Mouse (Mus musculus) hindbrain, embryonic 15.5 days (tissue): ENCODE results near the gene Olfr1459. TPM values are rescaled to one million over a fixed set of nuclear protein-coding genes. Genes with fewer than 3 reads are reported as not detected.

Source experiments
- ATAC-seq: fragments of 200-750 bp; cut with Nextera tagmentation; 2 replicates; pipeline ENCODE4 v1.8.0; 2017; ENCODE audit warnings: low read depth, moderate number of reproducible peaks, moderate TSS enrichment; ENCODE audit not compliant: low FRiP score
- H3K27ac ChIP-seq: fragments of 300-500 bp; sonication (generic); replicated peaks from 2 replicates; pipeline ENCODE4 v1.5.1; 2015; ENCODE audit warnings: mild to moderate bottlenecking, inconsistent platforms
- H3K27me3 ChIP-seq: fragments of 300-500 bp; sonication (generic); 2 replicates; pipeline ENCODE4 v1.6.1; 2015; ENCODE audit warnings: control low read depth, inconsistent platforms
- H3K36me3 ChIP-seq: fragments of 300-500 bp; sonication (generic); 2 replicates; pipeline ENCODE4 v1.6.1; 2015; ENCODE audit warnings: control low read depth, inconsistent platforms
- H3K4me1 ChIP-seq: fragments of 300-500 bp; sonication (generic); replicated peaks from 2 replicates; pipeline ENCODE4 v1.6.1; 2015; ENCODE audit warnings: control low read depth, inconsistent platforms
- H3K4me2 ChIP-seq: fragments of 300-500 bp; sonication (generic); 2 replicates; pipeline ENCODE4 v1.6.1; 2015; ENCODE audit warnings: moderate library complexity, mild to moderate bottlenecking, inconsistent platforms
- H3K4me3 ChIP-seq: fragments of 300-500 bp; sonication (generic); 2 replicates; pipeline ENCODE4 v1.5.1; 2015; ENCODE audit warnings: mild to moderate bottlenecking, inconsistent platforms
- H3K9ac ChIP-seq: fragments of 300-500 bp; sonication (generic); 2 replicates; pipeline ENCODE4 v1.6.1; 2015; ENCODE audit warnings: inconsistent platforms
- H3K9me3 ChIP-seq: fragments of 300-500 bp; sonication (generic); 2 replicates; pipeline ENCODE4 v1.6.1; 2016; ENCODE audit warnings: control low read depth, inconsistent platforms
- WGBS: fragments of 180-500 bp; shearing (Covaris S2); methylation state at CpG from one replicate; pipeline ENCODE4 v1.1.7; 2015; 5-methylcytosine and 5-hydroxymethylcytosine counted together
- polyA plus RNA-seq: library from polyadenylated mRNA; unstranded; fragments of >200 nt; fragmentation: Nextera tagmentation; extraction: Ambion mirVana; gene quantifications from 2 replicates; pipeline ENCODE4 v1.2.1, GENCODE M21; 2015

Olfr1459 gene
- not detected in 2 replicates for polyA plus RNA-seq

DNA sequence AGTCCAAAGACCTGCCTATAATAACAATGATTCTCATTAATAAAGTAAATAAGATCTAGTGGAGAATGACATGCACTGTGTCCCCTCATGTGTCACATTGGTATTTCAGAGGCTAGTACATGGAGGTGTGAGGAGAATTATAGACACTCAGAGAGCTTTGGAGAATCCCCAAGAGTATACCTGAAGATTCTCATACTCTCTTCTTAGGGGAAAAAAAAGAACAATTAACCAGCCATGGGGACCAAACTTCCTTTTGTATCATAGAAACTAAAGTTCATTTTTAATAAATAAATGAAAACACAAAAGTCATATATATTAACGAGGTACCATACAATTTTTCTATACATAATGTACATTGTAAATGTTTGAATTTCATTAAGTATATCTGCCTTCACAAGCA lies at the start of gene Olfr1459:
TSS of gene Olfr1459 (minus strand) at position 101 of the 400 bp plus-strand sequence.
- H3K4me2 ChIP-seq: no peak within 1 kb of the TSS
- H3K4me1 ChIP-seq: no peaks in the 10 kb centered on the region
- no peaks in the 10 kb centered on the region for H3K27me3 ChIP-seq
- no peaks in the 10 kb centered on the region for H3K36me3 ChIP-seq
- no peak within 1 kb of the TSS for H3K4me3 ChIP-seq
- H3K27ac ChIP-seq: no peak within 1 kb of the TSS
- 80% methylated on average over 1 of the region's 1 CpGs for WGBS
- no peak for ATAC-seq
- H3K9ac ChIP-seq: no peak within 1 kb of the TSS
- H3K9me3 ChIP-seq: 0 out of 2 replicates have a peak, but pooled peaks cover 7% of the 10 kb centered on the region

DNA sequence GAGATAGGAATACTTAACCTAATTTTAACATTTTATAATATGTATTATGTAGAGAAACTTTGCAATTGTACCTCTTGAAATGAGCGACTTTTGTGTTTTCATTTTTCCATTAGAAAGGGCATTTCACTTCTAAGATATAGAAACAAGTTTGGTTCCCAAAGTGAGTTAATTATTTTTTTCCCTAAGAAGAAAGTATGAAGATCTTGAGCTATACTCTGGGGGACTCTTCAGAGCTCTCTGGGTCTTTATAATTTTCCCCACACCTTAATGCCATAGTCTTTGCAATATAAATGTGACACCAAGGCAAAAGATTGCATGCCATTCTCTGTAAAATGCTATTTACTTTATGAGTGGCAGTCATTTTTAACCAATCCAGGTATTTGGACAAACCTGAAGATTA lies 36.1 kb upstream of the Olfr1459 start, which contains the start of gene Olfr1462:
TSS of gene Olfr1462 (plus strand) at position 301 of the 400 bp plus-strand sequence.
- no peak within 1 kb of the TSS for H3K4me2 ChIP-seq
- H3K36me3 ChIP-seq: no peaks in the 10 kb centered on the region
- no peaks in the 10 kb centered on the region for H3K4me1 ChIP-seq
- H3K4me3 ChIP-seq: no peak within 1 kb of the TSS
- ATAC-seq: no peak
- H3K27me3 ChIP-seq: no peaks in the 10 kb centered on the region
- H3K9me3 ChIP-seq: 0 out of 2 replicates have a peak, but pooled peaks cover 8% of the 10 kb centered on the region
- H3K9ac ChIP-seq: no peak within 1 kb of the TSS
- WGBS: 90% methylated on average over 1 of the region's 1 CpGs
- H3K27ac ChIP-seq: no peak within 1 kb of the TSS

DNA sequence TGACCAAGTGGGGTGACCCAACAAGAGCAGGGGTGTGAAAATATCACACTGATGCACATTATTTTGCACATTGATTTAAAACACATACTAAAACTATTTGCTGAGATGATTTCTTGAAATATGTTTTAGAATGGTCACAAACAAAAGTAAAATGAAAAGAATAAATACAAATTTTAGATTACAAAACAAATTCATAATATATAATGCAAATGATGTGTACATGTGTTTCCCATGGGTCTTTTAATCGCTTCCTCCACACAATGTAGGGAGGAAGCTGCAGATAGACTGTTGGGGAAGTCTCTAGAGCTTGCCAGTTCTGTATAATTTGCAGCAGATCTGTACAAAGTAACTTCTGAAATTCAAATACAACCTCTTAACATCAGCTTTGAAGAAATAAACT lies 13.4 kb upstream of the Olfr1459 start, which contains the start of gene Olfr1461:
TSS of gene Olfr1461 (plus strand) at position 301 of the 400 bp plus-strand sequence.
- Histone ChIP-seq H3K4me3 (no peak within 1 kb of the TSS), H3K27me3 (no peaks in the 10 kb centered on the region), H3K9ac (no peak within 1 kb of the TSS), H3K4me2 (no peak within 1 kb of the TSS), H3K27ac (no peak within 1 kb of the TSS), H3K4me1 (no peaks in the 10 kb centered on the region), H3K36me3 (no peaks in the 10 kb centered on the region), H3K9me3 (0 out of 2 replicates have a peak, but pooled peaks cover 8% of the 10 kb centered on the region)
- 64% methylated on average over 1 of the region's 1 CpGs for WGBS
- no peak for ATAC-seq

DNA sequence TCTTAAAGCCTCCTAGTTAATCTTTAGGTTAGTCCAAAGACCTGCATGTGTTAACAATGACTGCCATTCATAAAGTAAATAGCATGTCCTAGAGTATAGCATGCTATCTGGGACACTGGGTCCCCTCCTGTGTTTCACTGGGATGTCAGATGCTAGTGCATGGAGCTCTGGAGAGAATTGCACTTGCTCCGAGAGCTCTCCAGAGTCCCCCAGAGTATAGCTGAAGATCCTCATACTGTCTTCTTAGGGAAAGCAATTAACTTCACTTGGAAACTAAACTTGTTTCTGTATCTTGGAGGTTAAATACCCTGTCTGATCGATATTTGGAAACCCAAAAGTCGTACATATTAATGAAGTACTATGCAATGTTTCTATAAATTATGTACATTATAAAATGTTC lies 42.7 kb downstream of the Olfr1459 start, which contains the start of gene Olfr1458:
TSS of gene Olfr1458 (minus strand) at position 101 of the 400 bp plus-strand sequence.
- H3K4me3 ChIP-seq: no peak within 1 kb of the TSS
- no peaks in the 10 kb centered on the region for H3K36me3 ChIP-seq
- WGBS: 87% methylated on average over 3 of the region's 3 CpGs
- ATAC-seq: no peak
- no peak within 1 kb of the TSS for H3K9ac ChIP-seq
- H3K27ac ChIP-seq: no peak within 1 kb of the TSS
- H3K4me1 ChIP-seq: no peaks in the 10 kb centered on the region
- peaks cover 11% of the 10 kb centered on the region; the same call in 1 of the 2 replicates for H3K9me3 ChIP-seq
- H3K27me3 ChIP-seq: no peaks in the 10 kb centered on the region
- H3K4me2 ChIP-seq: no peak within 1 kb of the TSS

DNA sequence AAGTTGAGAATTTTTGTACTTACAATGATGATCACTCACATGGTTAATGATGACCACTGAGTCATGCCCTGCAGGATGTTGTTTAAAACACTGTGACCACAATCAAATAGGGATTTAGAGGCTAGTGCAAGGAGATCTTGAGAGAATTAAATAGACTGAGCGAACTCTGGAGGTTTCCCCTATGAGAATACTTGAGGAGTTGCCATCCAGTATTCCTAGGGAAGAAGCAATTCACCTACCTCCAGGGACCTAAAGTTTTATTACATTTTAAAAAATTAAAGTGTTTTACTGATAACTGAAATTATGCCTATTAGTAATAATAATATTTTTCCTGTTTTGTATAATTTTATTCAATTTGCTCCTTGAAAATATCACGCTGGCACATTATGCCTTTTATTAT lies 51.6 kb downstream of the Olfr1459 start, which contains the start of gene Olfr1457:
TSS of gene Olfr1457 (minus strand) at position 101 of the 400 bp plus-strand sequence.
- Histone ChIP-seq H3K9ac (no peak within 1 kb of the TSS), H3K27me3 (no peaks in the 10 kb centered on the region), H3K4me1 (no peaks in the 10 kb centered on the region), H3K4me2 (no peak within 1 kb of the TSS), H3K9me3 (no peaks in the 10 kb centered on the region), H3K4me3 (no peak within 1 kb of the TSS), H3K36me3 (no peaks in the 10 kb centered on the region), H3K27ac (no peak within 1 kb of the TSS)
- no peak for ATAC-seq
- 83% methylated on average over 2 of the region's 2 CpGs for WGBS

DNA sequence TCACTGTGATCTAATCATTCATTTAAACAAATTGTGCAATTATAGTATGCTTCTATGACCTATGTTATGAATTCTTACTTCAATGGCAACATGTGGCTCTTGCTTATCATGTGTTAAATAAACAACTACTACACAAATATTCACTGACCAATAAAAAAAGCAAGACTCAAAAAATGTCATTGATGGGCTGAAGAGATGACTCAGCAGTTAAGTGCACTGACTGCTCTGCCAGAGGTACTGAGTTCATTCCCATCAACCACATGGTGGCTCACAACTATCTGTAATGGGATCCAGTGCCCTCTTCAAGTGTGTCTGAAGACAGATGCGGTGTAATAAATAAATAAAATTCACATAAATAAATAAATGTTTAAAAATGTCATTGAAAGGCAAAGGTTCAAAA lies 55.4 kb downstream of the Olfr1459 start:
- no peak overlapping the region for H3K27ac ChIP-seq
- peaks cover 8% of the 10 kb centered on the region; the same call in 1 of the 2 replicates for H3K9me3 ChIP-seq
- H3K4me3 ChIP-seq: no peak overlapping the region
- 86% methylated on average over 1 of the region's 1 CpGs for WGBS
- no peaks in the 10 kb centered on the region for H3K4me1 ChIP-seq
- no peaks in the 10 kb centered on the region for H3K27me3 ChIP-seq
- H3K9ac ChIP-seq: no peak overlapping the region
- H3K36me3 ChIP-seq: no peaks in the 10 kb centered on the region
- ATAC-seq: no peak
- H3K4me2 ChIP-seq: no peak overlapping the region

Other genes starting within 250 kb of the Olfr1459 start
- not detected in 2 replicates for gene Olfr1447, start 245.8 kb downstream of the Olfr1459 start, polyA plus RNA-seq
- gene Olfr1448, start 225.1 kb downstream of the Olfr1459 start, polyA plus RNA-seq: not detected in 2 replicates
- gene Olfr1449, start 218.7 kb downstream of the Olfr1459 start, polyA plus RNA-seq: not detected in 2 replicates
- gene Olfr1450, start 199.3 kb downstream of the Olfr1459 start, polyA plus RNA-seq: not detected in 2 replicates
- gene Olfr1451, start 154.5 kb downstream of the Olfr1459 start, polyA plus RNA-seq: not detected in 2 replicates
- gene Olfr1453, start 121.2 kb downstream of the Olfr1459 start, polyA plus RNA-seq: not detected in 2 replicates
- not detected in 2 replicates for gene Olfr1454, start 88.9 kb downstream of the Olfr1459 start, polyA plus RNA-seq
- gene Olfr1457, start 51.7 kb downstream of the Olfr1459 start, polyA plus RNA-seq: not detected in 2 replicates
- not detected in 2 replicates for gene Olfr1458, start 42.8 kb downstream of the Olfr1459 start, polyA plus RNA-seq
- gene Olfr1461, start 13.5 kb upstream of the Olfr1459 start, polyA plus RNA-seq: not detected in 2 replicates
- not detected in 2 replicates for gene Olfr1462, start 36.2 kb upstream of the Olfr1459 start, polyA plus RNA-seq
- not detected in 2 replicates for gene Olfr1463, start 81.8 kb upstream of the Olfr1459 start, polyA plus RNA-seq
- gene Olfr1465, start 166.0 kb upstream of the Olfr1459 start, polyA plus RNA-seq: not detected in 2 replicates
- not detected in 2 replicates for gene Olfr1466, start 189.3 kb upstream of the Olfr1459 start, polyA plus RNA-seq
- not detected in 2 replicates for gene Olfr1467, start 212.7 kb upstream of the Olfr1459 start, polyA plus RNA-seq